Mouse (Mus musculus): ENCODE measurements around the gene Olfr574.

Gene Olfr574

DNA sequence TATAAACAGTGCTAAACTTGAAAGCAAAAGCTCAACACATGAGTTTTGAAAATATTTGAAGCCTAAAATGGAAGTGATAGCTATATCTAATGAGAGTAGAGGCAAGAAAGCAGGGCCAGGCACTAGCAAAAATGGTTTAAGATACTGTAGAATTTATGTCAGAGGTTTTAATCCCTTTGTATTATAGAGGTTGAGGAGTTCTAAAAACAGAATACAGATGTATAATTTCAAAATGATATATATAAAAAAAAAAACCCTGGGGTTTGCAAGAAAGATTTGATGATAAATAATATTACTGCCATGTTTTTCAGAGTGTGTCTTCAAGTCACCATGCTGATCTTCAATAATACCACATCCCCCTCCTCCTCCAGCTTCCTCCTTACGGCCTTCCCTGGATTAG is at the start of gene Olfr574:
TSS of gene Olfr574 (plus strand) at position 301 of the 400 bp plus-strand sequence.
- DNase-seq (ENCODE audit: low spot score) = no peak

DNA sequence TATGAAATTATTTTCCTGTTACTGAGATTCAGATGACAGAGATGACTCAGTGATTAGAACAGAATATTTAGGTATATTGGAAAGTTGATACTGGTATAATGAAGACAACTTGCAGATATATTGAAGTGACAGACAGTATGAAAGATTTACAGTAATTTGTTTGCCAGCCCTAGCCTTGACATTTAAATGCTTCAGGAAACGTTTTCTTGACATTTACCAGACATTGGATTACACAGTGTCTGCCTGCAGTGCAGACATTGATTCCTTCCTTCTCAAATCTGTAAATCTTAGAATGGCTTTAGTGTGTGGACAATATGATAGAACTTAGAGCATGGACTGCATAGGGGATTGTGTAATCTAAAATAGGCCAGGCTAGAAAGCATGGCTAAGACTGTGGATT is 33.0 kb upstream of the Olfr574 start:
- no peak for DNase-seq (ENCODE audit: low spot score)

DNA sequence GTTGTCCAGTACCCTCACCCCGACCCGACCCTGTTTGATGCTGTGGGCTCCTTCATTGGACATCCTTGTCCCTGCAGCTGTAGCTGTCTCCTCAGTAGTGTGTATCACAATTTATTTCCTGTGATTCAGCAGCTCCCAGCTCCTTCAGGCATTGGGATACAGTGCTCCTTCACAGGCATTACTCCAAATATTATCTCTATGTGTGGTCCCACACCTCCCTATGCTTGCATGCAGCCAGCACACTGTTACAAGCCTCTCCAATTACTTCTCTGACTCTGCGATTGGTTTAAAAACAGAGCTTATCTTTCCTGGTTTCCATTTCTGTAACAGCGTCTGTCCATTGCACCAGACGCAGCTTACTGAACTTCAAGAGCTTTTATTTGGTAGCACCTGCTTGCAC is 31.9 kb upstream of the Olfr574 start:
- DNase-seq (ENCODE audit: low spot score) = no peak

DNA sequence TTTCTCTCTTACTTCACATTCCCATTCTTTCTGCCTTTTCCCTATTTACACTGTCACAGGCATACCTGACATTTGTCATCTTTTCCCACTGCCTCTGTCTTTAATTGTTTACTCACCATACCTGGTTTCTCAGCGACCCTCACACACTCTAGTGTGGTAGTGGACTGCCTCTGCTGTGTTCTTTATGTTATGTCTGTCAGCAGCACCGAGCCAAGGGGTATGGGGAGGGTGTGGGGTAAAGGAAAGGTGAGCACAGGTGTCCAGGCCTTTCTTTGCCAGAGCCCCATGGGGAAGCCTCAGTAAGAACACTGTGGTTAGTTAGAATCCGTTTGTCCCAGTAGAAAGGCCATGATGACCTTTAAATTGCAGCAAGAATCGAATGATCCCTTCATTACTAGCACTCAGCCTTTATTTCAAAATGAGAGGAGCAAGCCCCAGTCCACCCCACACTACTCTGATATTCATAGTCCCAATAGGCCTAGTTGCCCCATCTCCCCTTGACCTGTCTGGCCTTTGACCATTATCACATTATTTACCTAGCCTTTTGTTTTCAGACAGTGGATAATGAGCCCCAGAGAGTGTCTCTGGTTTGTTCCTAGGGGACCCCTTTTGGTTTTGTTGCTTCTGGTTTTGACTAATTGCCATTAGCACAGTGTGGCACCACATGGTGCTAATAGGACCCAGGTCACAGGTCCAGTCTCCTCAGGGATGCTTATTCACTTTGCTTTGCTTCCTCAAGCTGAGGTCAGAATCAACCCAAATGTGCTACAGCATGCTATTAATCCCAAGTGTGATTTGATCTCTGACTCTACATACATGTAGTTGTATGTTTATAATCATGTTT is 31.0 kb upstream of the Olfr574 start, which contains the start of gene Olfr571:
TSS of gene Olfr571 (minus strand) at position 505 of the 844 bp plus-strand sequence.
- no peak for DNase-seq (ENCODE audit: low spot score)

GRCm38 (mm10) chr7:102919632-102920031 is 28.6 kb upstream of the Olfr574 start:
- DNase-seq (ENCODE audit: low spot score) = peak; percentile 33

DNA sequence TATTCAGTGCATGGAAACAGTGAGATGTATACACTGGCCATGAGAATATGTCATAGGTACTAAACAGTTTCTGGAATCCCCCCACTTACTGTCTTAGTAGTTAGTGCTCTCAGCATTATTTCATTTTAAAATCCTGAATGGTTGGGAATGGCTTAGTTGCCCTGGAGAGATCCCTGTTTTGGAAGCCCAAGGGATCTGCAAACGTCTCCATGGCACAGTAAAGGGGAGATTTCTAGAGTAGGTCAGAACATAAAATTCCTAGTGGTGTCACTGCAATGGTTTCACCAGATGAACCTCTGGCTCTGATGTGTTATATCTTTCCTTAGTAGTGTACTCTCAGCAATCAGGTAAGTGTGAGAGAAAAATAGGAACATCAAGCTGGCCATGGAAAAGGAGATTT is 24.2 kb upstream of the Olfr574 start, which contains the start of gene Olfr572:
TSS of gene Olfr572 (plus strand) at position 301 of the 400 bp plus-strand sequence.
- no peak for DNase-seq (ENCODE audit: low spot score)

DNA sequence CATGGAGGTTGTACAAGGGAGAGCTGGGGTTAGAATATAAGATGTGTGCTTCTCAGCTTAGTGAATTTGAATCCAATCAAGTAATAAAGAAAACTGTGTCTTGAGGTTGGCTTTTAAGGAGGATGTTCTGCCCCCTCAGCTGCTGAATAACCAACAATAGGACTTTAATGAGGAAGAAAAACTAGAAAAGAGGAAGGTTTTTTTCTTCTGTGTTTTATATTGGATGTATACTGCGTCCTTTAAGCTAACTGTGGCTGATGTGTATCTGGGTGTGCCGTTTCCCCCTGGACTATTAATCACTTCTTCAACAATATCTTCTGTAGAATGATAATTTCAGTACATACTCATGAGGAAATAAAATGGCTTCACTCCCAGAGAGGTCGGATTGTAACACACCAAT is 21.2 kb upstream of the Olfr574 start:
- DNase-seq (ENCODE audit: low spot score) = no peak

- no peak for DNase-seq (ENCODE audit: low spot score)
These were observed 5.8 kb upstream of the Olfr574 start, which contains the start of gene Olfr573-ps1 for GRCm38 (mm10) chr7:102942475-102942874. Gene Olfr573-ps1, minus strand, starts transcription at chr7:102942575.

GRCm38 (mm10) chr7:102943417-102943816 is 4.8 kb upstream of the Olfr574 start:
- DNase-seq (ENCODE audit: low spot score) = no peak

DNA sequence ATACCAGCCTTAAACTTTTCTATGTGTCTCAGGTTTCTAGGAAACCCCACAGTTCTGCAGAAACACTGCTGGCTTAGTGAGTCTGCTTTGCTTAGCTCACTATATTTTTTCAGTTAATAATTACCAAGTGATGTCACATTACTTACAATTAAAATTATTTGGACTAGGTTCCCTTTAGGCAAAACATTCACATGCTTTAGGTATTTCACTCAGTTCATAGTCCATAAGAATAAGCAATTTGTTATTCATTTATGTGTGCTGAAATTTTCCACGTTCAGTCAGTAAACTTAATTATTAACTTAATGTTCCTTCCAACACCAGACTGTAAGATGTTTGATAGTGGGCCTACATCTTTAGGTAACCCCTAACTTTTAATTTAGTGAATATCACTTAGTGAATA is 2.5 kb downstream of the Olfr574 start:
- no peak for DNase-seq (ENCODE audit: low spot score)

DNA sequence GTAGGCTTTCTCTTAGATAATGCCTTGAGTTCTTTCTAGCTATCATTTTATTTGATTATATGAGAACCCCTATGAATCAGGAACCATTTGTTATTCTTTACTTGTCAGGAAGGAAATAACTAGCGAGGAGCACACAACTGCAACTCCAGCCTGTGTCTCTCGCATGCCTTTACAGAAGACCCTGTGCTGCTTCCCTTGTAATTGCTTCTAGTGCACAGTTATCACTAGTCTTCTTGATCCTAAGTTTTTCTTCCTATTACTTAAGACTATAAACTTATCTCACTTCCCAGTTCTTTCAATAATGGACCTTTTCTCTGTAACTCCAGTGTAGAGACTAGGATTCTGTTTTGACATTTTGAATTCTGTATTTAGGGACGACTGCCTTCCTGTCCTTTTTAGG is 9.9 kb downstream of the Olfr574 start:
- no peak for DNase-seq (ENCODE audit: low spot score)

DNA sequence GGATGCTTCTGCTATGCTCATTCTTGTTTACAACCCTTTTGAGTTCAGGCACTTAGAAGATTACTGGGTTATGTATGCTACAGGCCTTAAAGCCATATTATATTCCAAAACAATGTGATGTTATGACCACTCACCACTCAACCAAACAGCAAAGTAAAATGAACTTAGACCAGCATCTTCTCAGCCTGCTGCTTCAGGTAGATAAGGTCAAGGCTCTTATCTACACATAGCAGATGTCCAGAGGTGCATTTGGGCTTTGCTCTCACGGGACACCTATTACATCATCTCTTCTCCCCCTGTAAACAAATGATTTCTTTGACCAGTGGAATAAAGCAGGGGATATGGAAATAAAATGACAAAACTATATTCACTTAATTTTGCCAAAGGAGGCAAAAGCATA is 10.3 kb downstream of the Olfr574 start, which contains the start of gene Olfr575:
TSS of gene Olfr575 (minus strand) at position 183 of the 400 bp plus-strand sequence.
- DNase-seq (ENCODE audit: low spot score) = no peak

DNA sequence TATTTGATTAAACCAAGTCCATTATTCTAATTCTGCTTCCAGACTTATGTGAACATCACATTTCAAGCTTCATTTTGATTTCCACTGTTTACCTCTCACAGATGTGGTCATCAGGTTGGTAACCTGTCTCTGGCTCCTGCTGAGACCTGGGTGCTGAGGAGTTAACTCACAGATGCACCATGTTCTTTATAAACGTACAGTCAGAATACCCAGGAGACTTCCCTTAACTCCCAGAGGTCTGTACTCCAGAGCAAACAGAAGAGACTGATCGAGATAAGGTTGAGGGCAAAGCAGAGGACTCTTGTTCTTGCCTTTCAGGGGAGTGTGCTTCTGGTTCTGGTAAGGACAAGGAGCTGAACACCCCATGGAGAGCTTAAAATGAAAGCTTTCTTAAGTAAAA is 14.1 kb downstream of the Olfr574 start, which contains the start of gene Olfr576:
TSS of gene Olfr576 (plus strand) at position 301 of the 400 bp plus-strand sequence.
- no peak for DNase-seq (ENCODE audit: low spot score)

GRCm38 (mm10) chr7:102974399-102974798 is 26.1 kb downstream of the Olfr574 start:
- DNase-seq (ENCODE audit: low spot score) = no peak

DNA sequence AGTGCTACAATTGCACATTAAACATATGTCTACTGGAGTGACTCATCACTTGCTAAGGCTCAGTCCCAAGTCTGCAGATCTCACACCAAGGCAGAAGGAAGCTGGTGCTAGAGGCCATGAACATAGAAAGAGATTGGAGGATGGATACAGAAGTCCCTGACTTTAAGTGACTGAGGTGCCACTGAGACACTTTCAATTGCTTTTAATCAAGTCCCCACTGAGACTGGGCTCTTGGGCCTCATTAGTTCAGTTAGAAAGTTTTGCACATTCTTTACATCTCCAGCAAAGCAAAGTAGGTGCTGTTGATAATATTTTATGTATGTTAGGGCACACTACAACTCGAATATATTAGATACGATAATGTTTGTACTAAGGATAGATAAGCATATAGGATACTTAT is 27.6 kb downstream of the Olfr574 start, which contains the start of gene Olfr577:
TSS of gene Olfr577 (minus strand) at position 101 of the 400 bp plus-strand sequence.
- no peak for DNase-seq (ENCODE audit: low spot score)

DNA sequence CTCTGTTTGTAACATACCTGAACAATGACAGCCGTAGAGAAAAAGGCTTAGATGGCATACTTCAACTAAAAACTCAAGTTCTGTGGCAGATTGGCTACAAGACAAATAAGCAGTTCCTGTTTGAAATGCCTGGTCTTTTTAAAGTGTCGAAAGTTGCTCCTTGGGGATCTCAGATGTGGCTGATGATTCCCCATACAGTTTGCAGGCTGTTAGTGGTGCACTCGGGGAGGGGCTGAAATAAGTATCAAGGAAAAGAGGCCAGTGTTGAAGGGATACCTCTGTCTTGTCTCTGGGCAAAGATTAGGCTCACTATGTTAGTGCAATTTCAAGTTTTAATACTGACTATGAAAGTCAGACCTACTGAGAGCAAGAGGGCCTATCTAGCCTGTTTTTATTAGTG is 41.0 kb downstream of the Olfr574 start, which contains the start of gene Olfr578:
TSS of gene Olfr578 (minus strand) at position 101 of the 400 bp plus-strand sequence.
- DNase-seq (ENCODE audit: low spot score) = no peak

Data from layer of hippocampus, adult 11-12 months (tissue).